Mouse (Mus musculus): ENCODE results near the gene Cmtm6. TPM values are rescaled to one million over a fixed set of nuclear protein-coding genes. Genes with fewer than 3 reads are reported as not detected.
A peak's percentile ranks its signal among the peaks of the same experiment; 100 is the strongest.

Gene Cmtm6
- polyA plus RNA-seq, 3 experiments from 2014 or later = 62.5 to 80.3 (median 72.6) TPM

DNA sequence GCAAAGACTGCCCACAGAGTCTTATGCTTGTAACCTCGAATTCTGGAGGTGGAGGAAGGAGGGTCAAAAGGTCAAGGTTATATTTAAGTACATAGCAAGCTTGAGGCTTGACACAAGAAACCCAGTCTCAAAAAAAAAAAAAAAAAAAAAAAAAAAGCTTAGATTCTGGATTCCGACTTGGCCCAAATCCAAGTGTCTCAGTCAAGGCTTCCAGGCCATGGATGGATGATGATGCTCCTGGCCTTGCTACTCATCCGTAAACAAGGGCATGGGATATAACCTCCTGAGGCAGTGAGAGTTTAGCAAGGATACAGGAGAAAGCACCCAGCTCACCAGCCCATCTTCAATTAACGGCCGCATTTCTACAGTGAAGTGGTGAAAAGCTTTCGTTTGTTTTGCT, 43.7 kb downstream of the Cmtm6 start:
- no peak for ATAC-seq

DNA sequence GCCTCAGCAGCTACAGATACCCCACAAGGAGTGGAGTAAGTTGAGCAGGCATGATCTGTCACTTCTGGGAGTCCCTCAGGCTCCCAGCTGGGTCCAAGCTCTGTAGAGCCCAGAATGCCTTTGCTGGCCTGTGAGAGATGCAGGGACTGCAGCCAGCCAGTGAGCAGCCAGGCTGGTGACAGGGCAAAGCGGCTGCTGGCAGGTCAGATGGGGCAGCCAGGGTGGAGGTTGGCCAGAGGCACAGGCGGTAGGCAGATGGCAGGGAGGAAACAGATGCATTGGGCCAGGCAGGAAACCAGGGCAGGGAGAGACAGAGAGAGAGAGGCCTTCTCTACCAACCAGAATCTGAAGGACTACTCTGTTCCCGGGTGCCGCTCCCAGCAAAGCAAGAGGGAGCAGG, 44.4 kb downstream of the Cmtm6 start:
- ATAC-seq = no peak

DNA sequence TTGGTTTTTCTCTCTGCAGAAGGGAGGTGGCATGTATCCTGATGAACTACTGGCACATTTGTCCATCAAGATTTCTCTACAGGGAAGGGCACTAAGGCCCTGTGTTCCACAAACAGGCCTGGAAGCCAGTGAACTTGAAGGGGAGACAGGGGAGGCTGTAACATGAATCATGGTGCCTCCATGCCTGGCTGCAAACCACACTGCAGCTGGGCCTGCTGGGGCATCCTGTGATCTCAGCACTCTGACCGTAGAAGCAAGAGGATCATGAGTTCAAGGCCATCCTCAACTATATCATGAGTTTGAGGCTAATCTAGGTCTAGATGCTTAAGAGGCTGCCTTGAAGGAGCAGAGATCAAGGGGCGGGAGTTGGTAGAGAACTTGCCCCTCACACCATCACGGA, 45.4 kb downstream of the Cmtm6 start:
- no peak for ATAC-seq

DNA sequence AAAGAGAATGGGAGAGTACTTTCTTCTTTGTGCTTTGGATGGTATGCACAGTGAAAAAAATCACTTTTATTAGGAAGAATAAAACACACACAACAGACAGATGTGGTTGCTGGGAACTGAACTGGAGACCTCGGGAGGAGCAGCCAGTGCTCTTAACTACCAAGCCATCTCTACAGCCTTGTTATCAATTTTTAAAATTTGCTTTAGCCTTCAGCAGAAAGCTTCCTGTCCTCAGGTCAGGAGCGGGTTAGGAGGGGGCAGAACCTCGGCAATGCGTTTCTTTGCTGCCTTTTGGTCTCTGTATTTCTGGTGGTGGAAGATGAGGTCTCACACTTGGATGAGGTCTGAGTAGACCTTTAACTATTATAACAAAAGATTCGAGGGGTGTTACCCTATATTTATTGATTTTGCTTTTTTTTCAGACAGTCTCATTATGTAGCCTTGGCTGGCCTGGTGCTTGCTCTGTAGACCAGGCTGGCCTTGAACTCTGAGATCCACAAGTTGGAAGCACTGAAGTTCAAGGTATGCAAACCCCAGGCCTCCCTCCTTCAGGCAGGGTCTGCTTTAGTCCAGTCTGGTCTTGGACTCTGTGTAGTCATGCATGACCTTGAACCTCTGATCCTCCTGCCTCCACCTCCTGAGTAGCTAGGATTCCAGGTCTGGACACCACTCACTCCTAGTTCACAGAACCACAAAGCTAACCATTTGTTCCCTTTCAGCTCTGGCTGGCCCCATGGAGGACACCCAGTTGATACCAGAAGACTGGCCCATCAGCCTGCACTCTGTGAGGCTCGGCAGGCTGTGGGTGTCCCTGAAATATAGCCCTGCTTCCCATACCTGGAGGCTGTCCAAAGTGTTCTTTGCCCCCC, 46.5 kb downstream of the Cmtm6 start:
- ATAC-seq = no peak

DNA sequence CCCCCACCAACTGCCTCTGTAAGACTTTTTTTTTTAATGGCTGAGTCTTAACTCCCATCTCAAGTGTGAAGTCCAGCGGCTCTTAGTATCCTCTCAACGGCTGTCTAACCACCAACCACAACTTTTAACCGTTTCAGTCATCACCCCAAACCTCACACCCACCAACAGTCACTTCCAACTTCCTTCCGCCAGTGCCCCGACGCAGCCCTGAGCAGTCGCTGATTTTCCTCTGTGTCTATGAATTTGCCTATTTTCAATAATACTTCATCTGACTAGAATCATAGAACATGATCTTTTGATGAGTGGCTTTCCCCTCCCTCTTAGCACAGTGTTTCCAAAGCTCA, 47.1 kb downstream of the Cmtm6 start:
- ATAC-seq = peak; percentile 51

DNA sequence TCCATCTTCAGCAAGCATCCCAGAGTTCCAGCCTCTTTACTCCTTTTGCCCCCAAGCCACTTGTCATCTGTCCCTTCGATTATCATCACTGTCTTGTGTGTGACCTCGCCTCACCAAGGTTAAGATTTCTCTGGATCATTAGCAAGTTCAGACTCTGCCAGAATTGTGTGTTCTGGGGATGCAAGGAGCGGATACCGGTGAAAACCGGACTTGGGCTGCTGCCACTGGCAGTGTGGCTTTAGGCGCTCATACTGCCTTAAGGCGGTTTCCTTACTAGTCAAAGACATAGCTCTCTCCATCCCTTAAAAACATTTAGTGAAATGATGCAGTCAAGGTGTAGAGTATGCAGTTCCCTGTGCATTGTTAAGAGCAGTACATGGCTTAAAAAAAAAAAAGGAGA, 48.0 kb downstream of the Cmtm6 start:
- no peak for ATAC-seq

DNA sequence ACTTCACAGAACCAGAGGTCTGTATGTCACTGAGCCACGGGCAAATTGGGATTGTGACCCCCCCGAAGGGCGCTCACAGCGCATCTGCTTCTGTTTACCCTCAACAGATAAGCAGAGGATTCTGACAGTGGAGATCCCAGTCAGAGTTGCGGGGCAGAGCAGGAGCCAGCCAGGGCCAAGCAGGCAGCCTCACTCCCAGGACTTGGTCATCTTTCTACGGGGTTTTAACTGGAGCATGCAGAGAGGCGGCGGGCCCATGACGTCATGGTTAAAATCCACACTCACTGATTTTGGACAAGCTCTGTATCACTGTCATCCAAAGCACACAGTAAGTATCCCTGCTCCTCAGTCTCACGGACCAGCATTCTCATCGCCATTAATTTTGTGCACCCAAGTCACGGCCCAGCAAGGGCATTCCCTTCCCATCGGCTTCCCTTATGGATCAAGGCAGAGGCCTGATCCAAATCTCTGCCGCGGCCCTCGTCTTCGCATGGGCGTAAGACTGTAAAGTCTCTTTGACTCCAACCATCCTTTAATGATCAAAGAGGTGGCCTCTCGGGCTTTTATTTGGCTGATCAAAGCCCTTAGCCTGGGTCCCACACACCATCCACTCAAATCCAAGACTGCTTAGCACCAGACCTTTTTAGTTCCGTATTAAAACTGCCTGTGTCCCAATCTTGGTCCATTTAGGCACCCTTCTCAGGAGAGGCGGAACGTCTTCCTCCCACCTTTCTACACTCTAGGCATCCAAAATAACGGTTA, 49.2 kb downstream of the Cmtm6 start:
- ATAC-seq = no peak

DNA sequence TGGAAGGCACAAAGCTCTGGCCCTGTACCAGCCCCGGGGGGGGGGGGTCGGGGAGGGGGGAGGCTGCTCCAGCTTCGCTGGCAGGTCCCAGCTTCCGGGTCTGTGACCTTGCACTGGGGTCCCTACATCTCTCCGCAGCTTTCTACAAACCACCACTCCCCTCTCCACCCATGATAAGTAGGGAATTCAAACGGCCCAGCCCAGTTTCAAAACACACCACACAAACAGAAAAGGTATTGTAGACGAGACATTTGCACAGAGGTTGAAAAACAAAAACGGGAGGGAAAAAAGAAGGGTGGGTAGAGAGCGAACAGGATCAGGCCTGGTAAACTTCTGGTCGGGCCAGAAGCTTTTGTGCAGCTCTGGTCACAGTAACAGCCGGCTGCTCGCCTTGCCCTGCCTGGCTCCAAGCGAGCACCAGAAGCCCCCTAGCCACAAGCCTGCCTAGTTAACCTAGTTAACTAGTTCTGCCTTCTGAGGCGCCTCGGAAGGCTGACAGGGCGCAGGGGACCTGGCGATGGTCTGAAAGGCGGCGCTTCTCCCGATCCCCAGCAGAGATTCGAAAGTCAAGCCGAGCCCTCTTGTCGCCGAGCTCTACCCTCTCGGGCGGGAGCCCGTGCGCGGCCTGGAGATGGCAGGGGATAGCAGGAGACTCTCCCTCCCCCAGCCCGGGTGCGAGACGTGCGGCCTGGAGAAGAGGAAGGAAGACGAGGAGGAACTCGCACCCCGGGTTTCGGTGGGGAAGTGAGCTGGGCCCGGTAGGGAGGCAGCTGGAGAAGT, 50.0 kb downstream of the Cmtm6 start:
- peak; percentile 26 for ATAC-seq

DNA sequence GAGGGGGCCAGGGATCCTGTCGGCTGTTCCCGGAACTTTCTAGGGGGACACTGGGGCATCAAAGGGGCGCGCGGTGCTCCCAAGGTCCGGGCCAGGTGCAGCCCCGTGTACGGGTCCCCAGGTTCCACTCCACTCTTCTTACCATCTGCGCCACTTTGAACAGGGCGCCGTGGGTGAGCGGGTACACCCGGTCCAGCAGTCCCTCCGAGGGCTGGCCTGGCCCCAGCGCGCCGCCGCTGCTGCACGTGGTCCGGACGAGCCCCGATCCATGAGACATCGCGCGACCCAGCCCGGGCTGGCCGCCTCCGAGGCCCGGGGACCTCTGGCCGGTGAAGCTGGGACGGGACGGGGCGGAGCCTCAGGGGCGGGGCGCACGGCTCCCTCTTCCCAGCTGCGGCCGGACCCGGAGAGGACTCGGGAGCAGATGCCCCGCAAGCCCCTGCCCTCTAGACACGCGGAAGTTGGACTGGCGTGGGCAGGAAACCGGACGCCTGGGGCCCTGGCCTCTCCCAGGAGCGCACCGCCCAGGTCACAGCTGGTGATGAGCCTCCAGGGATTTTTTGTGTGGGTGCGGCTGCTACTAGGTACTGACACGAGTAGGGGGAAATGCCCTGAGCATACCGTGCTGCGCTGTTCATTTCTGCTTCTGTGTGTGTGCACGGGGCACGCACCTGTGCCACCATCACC, 50.8 kb downstream of the Cmtm6 start, which contains the start of gene Cmtm7:
Gene Cmtm7 (minus strand): TSS at position 331 of the 687 bp plus-strand sequence.
- peak; percentile 72 for ATAC-seq

DNA sequence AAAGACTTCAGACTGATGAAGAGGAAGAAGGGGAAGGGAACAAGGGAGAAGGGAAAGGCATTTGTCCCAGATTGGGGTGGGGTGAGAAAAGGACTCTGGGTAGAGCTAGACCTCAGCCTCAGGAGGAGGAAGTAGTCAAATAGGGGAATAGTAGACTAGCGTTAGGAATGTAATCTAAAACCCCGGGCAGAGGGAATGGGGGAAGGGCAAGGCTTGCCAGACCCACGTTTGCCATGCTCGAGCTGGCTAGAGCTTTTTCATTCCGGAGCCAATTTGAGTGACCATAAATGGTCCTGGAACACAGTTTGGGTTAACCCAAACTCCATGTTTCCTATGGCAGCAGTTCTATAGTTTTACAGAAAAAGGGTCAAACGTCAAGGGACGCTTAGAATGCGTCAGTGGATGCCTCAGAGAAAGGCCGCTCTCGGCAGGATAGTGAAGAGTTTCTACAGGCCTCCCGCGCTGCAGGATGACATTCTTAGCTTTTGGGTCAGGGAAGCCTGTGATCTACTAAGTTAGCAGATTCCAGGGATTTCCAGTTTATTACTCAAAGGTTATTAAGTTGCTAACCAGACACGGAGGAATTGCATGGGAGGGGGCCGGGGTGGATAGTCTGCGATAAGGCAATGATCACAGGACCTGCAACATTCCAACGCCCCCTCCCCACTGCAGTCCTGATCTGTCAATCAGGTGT, 54.7 kb downstream of the Cmtm6 start:
- no peak for ATAC-seq

DNA sequence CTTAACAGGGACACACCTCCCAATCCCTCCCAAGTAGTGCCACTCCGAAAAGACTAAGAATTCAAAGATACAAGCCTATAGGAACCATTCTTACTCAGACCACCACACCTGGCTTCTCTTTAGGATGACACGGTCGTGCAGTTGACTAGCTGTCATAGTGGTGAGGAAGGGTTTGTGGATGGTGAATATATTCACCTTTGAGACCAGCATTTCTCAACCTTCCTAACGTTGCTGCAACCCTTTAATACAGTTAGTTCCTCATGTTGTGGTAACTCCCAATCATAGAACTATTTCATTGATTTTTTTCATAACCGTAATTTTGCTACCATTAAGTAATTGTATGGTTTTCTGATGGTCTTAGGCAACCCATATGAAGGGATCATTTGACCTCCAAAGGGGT, 56.2 kb downstream of the Cmtm6 start:
- no peak for ATAC-seq

DNA sequence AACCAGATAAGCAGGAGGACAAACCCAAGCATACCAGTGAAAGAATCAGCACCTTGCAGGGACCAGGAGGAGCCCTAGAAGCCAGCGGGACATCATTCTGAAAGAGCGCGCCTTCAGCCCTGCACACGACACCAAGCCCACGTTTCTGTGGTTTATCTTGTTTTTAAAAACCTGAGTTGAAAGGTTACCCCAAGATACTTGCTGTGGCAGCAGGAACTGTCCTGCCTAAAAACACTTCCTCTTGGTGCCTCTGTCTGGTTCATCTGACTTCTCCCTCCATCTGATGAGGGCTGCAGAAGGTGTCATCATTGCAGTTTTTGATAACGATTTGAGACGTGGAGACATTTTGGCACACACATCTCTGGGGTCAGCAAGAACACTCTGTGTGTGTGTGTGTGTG, 56.8 kb downstream of the Cmtm6 start:
- ATAC-seq = peak; percentile 35

DNA sequence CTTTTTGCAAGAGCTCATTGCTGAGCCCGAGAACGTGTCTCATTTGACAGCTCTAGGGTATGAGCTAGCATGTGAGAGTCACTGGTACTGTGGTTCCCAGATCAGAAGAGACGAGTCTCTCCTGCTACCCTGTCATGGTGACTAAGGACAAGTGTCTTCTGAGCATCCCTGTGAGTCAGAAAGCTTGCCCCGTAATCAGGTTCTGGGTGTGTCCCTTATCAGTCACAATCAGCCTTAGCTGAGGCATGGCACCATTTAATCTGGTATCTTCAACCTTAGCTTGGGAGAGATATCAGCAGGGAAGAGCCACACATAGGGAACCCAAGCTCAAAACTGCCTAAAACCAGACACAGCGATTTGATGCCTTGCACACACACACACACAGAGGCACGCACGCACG, 57.8 kb downstream of the Cmtm6 start:
- no peak for ATAC-seq

DNA sequence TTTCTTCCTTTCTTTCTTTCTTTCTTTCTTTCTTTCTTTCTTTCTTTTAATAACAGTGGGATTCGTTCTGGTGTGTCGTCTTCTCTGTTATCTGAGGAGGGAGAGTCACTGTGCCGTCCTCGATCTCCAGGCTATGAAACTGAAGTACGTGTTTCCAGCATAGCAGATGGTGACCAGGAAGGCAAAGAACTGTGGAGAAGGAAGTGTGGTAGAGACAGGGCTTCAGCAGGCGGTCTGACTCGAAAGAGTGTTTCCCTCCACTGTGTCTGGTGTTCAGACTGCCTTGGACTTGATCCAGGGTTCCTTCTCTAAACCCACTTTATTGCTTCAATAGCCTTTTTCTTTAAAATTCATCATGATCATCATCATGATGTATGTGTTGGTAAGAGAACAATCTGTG, 58.6 kb downstream of the Cmtm6 start:
- ATAC-seq = no peak

DNA sequence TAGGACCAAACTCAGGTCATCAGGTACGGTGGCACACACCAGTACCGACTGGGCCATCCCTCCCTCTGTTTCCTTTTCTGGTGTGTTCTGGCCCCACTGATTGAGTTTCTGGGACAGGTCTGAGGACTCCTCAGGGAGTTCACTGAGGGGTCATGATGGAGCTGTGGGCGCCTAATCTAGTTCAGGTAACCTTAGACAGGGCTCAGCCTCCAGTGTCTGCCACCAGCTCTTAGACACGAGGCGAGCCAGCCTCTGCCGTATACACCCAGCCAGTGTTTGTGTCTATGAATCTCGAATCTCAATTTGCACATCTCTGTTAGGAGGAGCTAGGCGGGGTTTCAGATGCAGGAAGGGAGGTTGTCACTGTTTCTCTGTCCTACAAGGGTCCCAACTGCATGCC, 59.1 kb downstream of the Cmtm6 start:
- no peak for ATAC-seq

DNA sequence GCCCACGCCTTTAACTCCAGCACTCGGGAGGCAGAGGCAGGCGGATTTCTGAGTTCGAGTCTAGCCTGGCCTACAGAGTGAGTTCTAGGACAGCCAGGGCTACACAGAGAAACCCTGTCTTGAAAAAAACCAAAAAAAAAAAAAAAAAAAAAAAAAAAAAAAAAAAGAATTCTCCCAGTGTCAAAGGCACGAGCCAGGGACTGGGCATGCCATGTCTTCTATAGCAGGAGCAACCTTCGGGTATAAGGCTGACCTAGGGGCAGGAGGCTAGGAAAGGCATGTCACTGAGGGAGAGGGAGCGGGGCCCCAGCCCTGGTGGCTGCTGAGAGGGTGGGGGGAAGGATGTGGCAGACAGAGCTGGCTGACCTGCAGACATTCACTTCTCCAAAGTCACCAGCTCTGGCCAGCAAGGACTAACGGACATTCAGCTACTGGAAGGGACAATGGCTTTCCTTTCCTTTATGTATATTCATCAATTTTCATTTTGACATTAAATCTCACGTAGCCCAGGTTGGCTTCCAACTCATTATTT, 62.9 kb downstream of the Cmtm6 start:
- ATAC-seq = no peak

DNA sequence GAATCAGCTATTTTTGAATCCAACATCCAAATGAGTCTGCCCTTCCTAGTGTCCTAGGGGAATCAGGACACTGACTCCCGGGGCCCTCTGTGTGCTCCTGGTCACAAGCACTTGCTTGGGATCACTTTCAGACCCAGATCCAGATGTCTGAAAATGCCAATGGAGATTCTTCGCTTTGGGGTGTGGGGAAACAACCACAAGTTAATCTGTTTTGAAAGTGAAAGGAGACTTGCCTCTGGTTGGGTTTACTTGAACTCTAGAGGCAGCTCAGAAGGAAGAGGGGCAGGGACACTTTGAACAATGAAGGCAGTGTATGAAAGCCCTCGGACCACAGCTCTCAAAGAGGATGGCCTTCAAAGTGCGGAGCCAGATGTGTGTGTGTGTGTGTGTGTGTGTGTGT, 63.6 kb downstream of the Cmtm6 start:
- no peak for ATAC-seq

DNA sequence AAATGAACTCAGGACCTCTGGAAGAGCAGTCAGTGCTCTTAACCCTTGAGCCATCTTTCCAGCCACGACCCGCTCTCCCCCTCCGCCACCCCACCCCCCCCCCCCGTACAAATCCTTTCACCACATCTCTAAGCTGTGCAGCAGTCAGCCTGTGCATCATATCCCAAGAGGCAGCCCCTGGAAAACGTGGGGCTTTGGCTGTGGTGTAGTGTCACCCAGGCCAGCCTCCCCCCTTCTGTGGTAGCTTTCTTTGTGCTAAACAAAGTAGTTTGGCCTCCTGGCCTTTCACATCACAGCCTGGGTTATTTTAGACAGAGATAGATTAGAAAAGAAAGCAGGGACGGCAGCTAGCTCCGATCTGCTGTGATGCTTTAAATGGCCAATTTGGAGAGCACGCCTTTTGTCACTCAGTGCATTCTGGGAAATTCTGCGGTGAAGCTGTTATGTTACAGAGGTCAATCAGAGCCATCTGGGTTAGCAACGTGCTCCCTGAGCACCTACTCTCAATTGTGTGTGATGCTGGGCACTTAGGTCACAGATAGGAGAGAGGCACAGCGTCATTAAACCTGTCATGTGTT, 65.6 kb downstream of the Cmtm6 start:
- ATAC-seq = no peak

DNA sequence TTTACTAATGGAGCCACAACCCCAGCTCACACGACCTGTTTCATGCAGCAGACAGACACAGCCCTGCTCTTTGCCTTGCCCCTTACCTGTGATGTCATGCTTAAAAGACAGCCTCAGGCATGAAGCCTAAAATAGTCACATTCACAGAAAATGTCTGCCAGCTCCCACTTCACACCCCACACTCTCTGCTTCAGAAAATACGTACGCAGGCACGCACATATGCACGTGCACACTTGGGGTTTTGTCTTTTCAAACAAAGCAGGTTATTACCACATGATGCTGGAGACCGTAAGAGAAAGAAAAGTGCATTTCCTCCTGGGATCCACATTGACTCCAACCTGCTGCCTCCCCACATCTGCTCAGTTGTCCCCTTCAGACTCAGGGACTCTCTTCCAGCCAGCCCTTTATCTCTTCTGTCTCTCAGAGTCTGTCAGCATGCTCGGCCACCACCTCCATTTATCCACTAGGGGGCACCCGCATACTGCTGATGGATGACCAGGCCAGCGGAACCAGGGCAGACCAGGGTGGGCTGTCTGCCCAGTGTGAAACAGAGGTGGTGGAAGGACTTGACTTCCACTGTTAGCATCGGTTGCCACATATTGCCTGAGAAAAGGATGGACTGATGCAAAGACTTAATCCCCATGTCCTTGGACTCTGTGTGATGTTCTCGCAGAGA, 66.6 kb downstream of the Cmtm6 start:
- ATAC-seq = peak; percentile 52

DNA sequence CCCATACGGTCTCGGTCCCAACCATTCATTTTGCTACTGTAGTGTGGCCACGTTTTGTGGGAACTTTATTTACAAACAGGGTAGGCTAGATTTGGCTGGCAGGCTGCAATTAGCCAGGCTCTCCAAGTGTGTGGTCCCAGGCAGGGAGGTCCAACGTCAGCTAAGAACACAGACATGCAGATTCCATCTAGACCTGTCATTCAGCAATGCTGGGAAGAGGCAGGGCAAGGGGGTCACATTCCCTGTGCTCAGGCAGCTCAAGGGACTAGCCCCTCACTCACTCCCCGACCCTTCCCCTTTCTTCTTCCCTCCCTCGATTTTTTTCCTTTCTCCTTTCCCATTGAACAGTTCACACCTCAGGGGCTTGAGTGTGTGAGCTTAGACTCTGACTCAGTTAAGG, 67.9 kb downstream of the Cmtm6 start:
- ATAC-seq = no peak
